Mouse (Mus musculus) ovary, postnatal 10 days (tissue): ENCODE measurements around the gene Olfr544.
"Not testable (repeated sequence)": the region's sequence is repeated elsewhere in the genome, so short reads cannot be mapped to it uniquely, and the experiment has no call there.

Source experiments
- DNase-seq: peaks from one replicate; pipeline ENCODE4 v3.0.0; 2022; ENCODE audit warnings: low spot score

Olfr544 gene

GRCm38 (mm10) chr7:102488161-102488560 lies at the start of gene Olfr544:
TSS of gene Olfr544 (minus strand) at chr7:102488313.
- DNase-seq: no peak

GRCm38 (mm10) chr7:102534449-102534848 lies 46.3 kb upstream of the Olfr544 start, which contains the start of gene Olfr547:
TSS of gene Olfr547 (plus strand) at chr7:102534749.
- DNase-seq: no peak

GRCm38 (mm10) chr7:102529052-102529451 lies 40.9 kb upstream of the Olfr544 start:
- no peak for DNase-seq

GRCm38 (mm10) chr7:102517051-102517335 lies 28.9 kb upstream of the Olfr544 start:
- no peak for DNase-seq

GRCm38 (mm10) chr7:102516261-102517050 lies 28.3 kb upstream of the Olfr544 start:
- no peak for DNase-seq

- DNase-seq: no peak
Observed at GRCm38 (mm10) chr7:102514144-102514543, 26.0 kb upstream of the Olfr544 start.

GRCm38 (mm10) chr7:102512814-102513435 lies 24.8 kb upstream of the Olfr544 start:
- peak; percentile 77 for DNase-seq

- no peak for DNase-seq
Observed at GRCm38 (mm10) chr7:102511927-102512326, 23.8 kb upstream of the Olfr544 start.

GRCm38 (mm10) chr7:102509726-102510125 lies 21.6 kb upstream of the Olfr544 start:
- DNase-seq: no peak

- DNase-seq: no peak
Observed at GRCm38 (mm10) chr7:102508666-102509065, 20.6 kb upstream of the Olfr544 start.

GRCm38 (mm10) chr7:102508066-102508465 lies 20.0 kb upstream of the Olfr544 start:
- no peak for DNase-seq

- peak; percentile 28 for DNase-seq
Observed at GRCm38 (mm10) chr7:102506848-102507247, 18.7 kb upstream of the Olfr544 start.

GRCm38 (mm10) chr7:102501986-102502385 lies 13.9 kb upstream of the Olfr544 start:
- no peak for DNase-seq

GRCm38 (mm10) chr7:102499473-102499872 lies 11.4 kb upstream of the Olfr544 start, which contains the start of gene Olfr545:
TSS of gene Olfr545 (minus strand) at chr7:102499573.
- no peak for DNase-seq

GRCm38 (mm10) chr7:102494416-102494815 lies 6.3 kb upstream of the Olfr544 start:
- not testable (repeated sequence) for DNase-seq

GRCm38 (mm10) chr7:102486105-102486504 lies 2.0 kb downstream of the Olfr544 start:
- DNase-seq: no peak

GRCm38 (mm10) chr7:102484766-102485165 lies 3.3 kb downstream of the Olfr544 start:
- DNase-seq: not testable (repeated sequence)

- DNase-seq: no peak
Observed at GRCm38 (mm10) chr7:102483665-102484064, 4.4 kb downstream of the Olfr544 start.

- no peak for DNase-seq
Observed at GRCm38 (mm10) chr7:102481579-102481978, 6.5 kb downstream of the Olfr544 start, which contains the start of gene Olfr543. TSS of gene Olfr543 (minus strand) at chr7:102481679.

- no peak for DNase-seq
Observed at GRCm38 (mm10) chr7:102480821-102481220, 7.3 kb downstream of the Olfr544 start.

GRCm38 (mm10) chr7:102479368-102480078 lies 8.6 kb downstream of the Olfr544 start:
- DNase-seq: no peak

GRCm38 (mm10) chr7:102478926-102479325 lies 9.2 kb downstream of the Olfr544 start:
- no peak for DNase-seq

- no peak for DNase-seq
Observed at GRCm38 (mm10) chr7:102478425-102478824, 9.7 kb downstream of the Olfr544 start.
